Mouse (Mus musculus) brain, embryonic 18.5 days (tissue): ENCODE measurements at regions not wholly inside any gene's neighbourhood (a gene's known extent, or its start where the extent isn't known, plus 50 kb on each side); places are given as distances from the start of the nearest gene placed in this dataset.

Source experiments
- DNase-seq: peaks from one replicate; pipeline ENCODE4 v3.0.0-alpha.2; 2012; ENCODE audit warnings: low read depth, low spot score

GRCm38 (mm10) chr3:139887265-139887664 lies 681.8 kb downstream of the Stpg2 start:
- DNase-seq: no peak

GRCm38 (mm10) chr3:139888537-139888936 lies 683.0 kb downstream of the Stpg2 start:
- no peak for DNase-seq

GRCm38 (mm10) chr3:139890186-139890585 lies 684.7 kb downstream of the Stpg2 start:
- DNase-seq: no peak

GRCm38 (mm10) chr3:139897894-139898293 lies 692.4 kb downstream of the Stpg2 start:
- no peak for DNase-seq

- DNase-seq: no peak
Observed at GRCm38 (mm10) chr3:139899213-139899612, 693.7 kb downstream of the Stpg2 start.

GRCm38 (mm10) chr3:139913639-139914330 lies 708.3 kb downstream of the Stpg2 start:
- DNase-seq: no peak

- DNase-seq: no peak
Observed at GRCm38 (mm10) chr3:139922267-139922666, 716.8 kb downstream of the Stpg2 start.

GRCm38 (mm10) chr3:139933039-139933438 lies 727.5 kb downstream of the Stpg2 start:
- DNase-seq: no peak

GRCm38 (mm10) chr3:139946209-139946608 lies 740.7 kb downstream of the Stpg2 start:
- DNase-seq: no peak

GRCm38 (mm10) chr3:139947247-139947646 lies 741.8 kb downstream of the Stpg2 start:
- no peak for DNase-seq

GRCm38 (mm10) chr3:139949096-139949495 lies 743.6 kb downstream of the Stpg2 start:
- DNase-seq: no peak

GRCm38 (mm10) chr3:139950016-139950705 lies 744.7 kb downstream of the Stpg2 start:
- DNase-seq: no peak

- DNase-seq: no peak
Observed at GRCm38 (mm10) chr3:139951516-139951915, 746.0 kb downstream of the Stpg2 start.

GRCm38 (mm10) chr3:139978172-139978571 lies 772.7 kb downstream of the Stpg2 start:
- DNase-seq: no peak

- no peak for DNase-seq
Observed at GRCm38 (mm10) chr3:139985830-139986481, 780.5 kb downstream of the Stpg2 start.

GRCm38 (mm10) chr3:139988938-139989337 lies 783.4 kb downstream of the Stpg2 start:
- DNase-seq: no peak

GRCm38 (mm10) chr3:139989380-139989779 lies 783.9 kb downstream of the Stpg2 start:
- DNase-seq: no peak

GRCm38 (mm10) chr3:140012522-140012921 lies 807.0 kb downstream of the Stpg2 start:
- no peak for DNase-seq

GRCm38 (mm10) chr3:140034101-140034500 lies 828.6 kb downstream of the Stpg2 start:
- no peak for DNase-seq

- no peak for DNase-seq
Observed at GRCm38 (mm10) chr3:140035142-140035541, 829.6 kb downstream of the Stpg2 start.

- DNase-seq: no peak
Observed at GRCm38 (mm10) chr3:140044898-140045297, 839.4 kb downstream of the Stpg2 start.

GRCm38 (mm10) chr3:140054634-140055033 lies 849.1 kb downstream of the Stpg2 start:
- no peak for DNase-seq
